Mouse (Mus musculus): ENCODE results near the gene Proser1. TPM values are rescaled to one million over a fixed set of nuclear protein-coding genes. Genes with fewer than 3 reads are reported as not detected.
A peak's percentile ranks its signal among the peaks of the same experiment; 100 is the strongest.

Proser1 gene
- 17.4 and 22.7 TPM in 2 replicates for polyA plus RNA-seq (2015; fragmentation: Nextera tagmentation; extraction: Ambion mirVana)

- peak within 1 kb of the TSS; percentile 91 for H3K27ac ChIP-seq (replicated peaks)
- no peaks in the 10 kb centered on the region for H3K9me3 ChIP-seq (replicated peaks)
- peak; percentile 97 for ATAC-seq (ENCODE audit: insufficient number of reproducible peaks, low FRiP score, low TSS enrichment, low read depth)
- H3K36me3 ChIP-seq = peaks cover 27% of the 10 kb centered on the region
- WGBS = under 1% methylated on average over 52 of the region's 52 CpGs
- peak within 1 kb of the TSS; percentile 94 for H3K4me3 ChIP-seq (replicated peaks)
- H3K9ac ChIP-seq = peak within 1 kb of the TSS; percentile 76
- peak within 1 kb of the TSS; percentile 66 for H3K4me2 ChIP-seq (replicated peaks)
- H3K27me3 ChIP-seq = no peaks in the 10 kb centered on the region
- H3K4me1 ChIP-seq = peaks cover 24% of the 10 kb centered on the region
Measured at GRCm38 (mm10) chr3:53463046-53463764, at the start of gene Proser1, which contains the start of gene Nhlrc3. Gene Proser1 (plus strand): TSS chr3:53463666. Gene Nhlrc3 (minus strand): TSS chr3:53463332.

- no peaks in the 10 kb centered on the region for H3K9me3 ChIP-seq (replicated peaks)
- H3K27me3 ChIP-seq = no peaks in the 10 kb centered on the region
- H3K4me1 ChIP-seq = no peaks in the 10 kb centered on the region
- no peak overlapping the region for H3K4me2 ChIP-seq (replicated peaks)
- 47% methylated on average over 3 of the region's 3 CpGs for WGBS
- no peaks in the 10 kb centered on the region for H3K36me3 ChIP-seq
- H3K9ac ChIP-seq = no peak overlapping the region
- ATAC-seq (ENCODE audit: insufficient number of reproducible peaks, low FRiP score, low TSS enrichment, low read depth) = no peak
- no peak overlapping the region for H3K4me3 ChIP-seq (replicated peaks)
- no peak overlapping the region for H3K27ac ChIP-seq (replicated peaks)
Measured at GRCm38 (mm10) chr3:53413959-53414358, 49.5 kb upstream of the Proser1 start.

- 40% methylated on average over 5 of the region's 5 CpGs for WGBS
- no peak overlapping the region for H3K4me2 ChIP-seq (replicated peaks)
- H3K4me1 ChIP-seq = no peaks in the 10 kb centered on the region
- H3K4me3 ChIP-seq (replicated peaks) = no peak overlapping the region
- no peak overlapping the region for H3K9ac ChIP-seq
- no peaks in the 10 kb centered on the region for H3K27me3 ChIP-seq
- H3K9me3 ChIP-seq (replicated peaks) = no peaks in the 10 kb centered on the region
- H3K36me3 ChIP-seq = no peaks in the 10 kb centered on the region
- ATAC-seq (ENCODE audit: insufficient number of reproducible peaks, low FRiP score, low TSS enrichment, low read depth) = 0 out of 2 replicates have a peak, but pooled peaks have one; percentile 39
- H3K27ac ChIP-seq (replicated peaks) = 0 out of 2 replicates have a peak overlapping the region, but pooled peaks have one; percentile 34
Measured at GRCm38 (mm10) chr3:53416036-53416506, 47.4 kb upstream of the Proser1 start.

- no peak for ATAC-seq (ENCODE audit: insufficient number of reproducible peaks, low FRiP score, low TSS enrichment, low read depth)
- 64% methylated on average over 7 of the region's 7 CpGs for WGBS
Measured at GRCm38 (mm10) chr3:53417701-53418100, 45.8 kb upstream of the Proser1 start.

GRCm38 (mm10) chr3:53421656-53422055 lies 41.8 kb upstream of the Proser1 start:
- Histone ChIP-seq H3K4me3 (replicated peaks) (no peak overlapping the region), H3K4me1 (no peaks in the 10 kb centered on the region), H3K36me3 (no peaks in the 10 kb centered on the region), H3K27me3 (no peaks in the 10 kb centered on the region), H3K9ac (no peak overlapping the region), H3K4me2 (replicated peaks) (no peak overlapping the region), H3K9me3 (replicated peaks) (no peaks in the 10 kb centered on the region), H3K27ac (replicated peaks) (no peak overlapping the region)
- no peak for ATAC-seq (ENCODE audit: insufficient number of reproducible peaks, low FRiP score, low TSS enrichment, low read depth)
- WGBS = 90% methylated on average over 12 of the region's 12 CpGs

More at GRCm38 (mm10) chr3:53417701-53418100, 45.8 kb upstream of the Proser1 start:
- H3K4me2 ChIP-seq (replicated peaks) = no peak overlapping the region
- no peaks in the 10 kb centered on the region for H3K9me3 ChIP-seq (replicated peaks)
- H3K36me3 ChIP-seq = no peaks in the 10 kb centered on the region
- no peak overlapping the region for H3K27ac ChIP-seq (replicated peaks)
- no peaks in the 10 kb centered on the region for H3K4me1 ChIP-seq
- no peak overlapping the region for H3K4me3 ChIP-seq (replicated peaks)
- H3K9ac ChIP-seq = no peak overlapping the region
- no peaks in the 10 kb centered on the region for H3K27me3 ChIP-seq

GRCm38 (mm10) chr3:53422691-53423090 lies 40.8 kb upstream of the Proser1 start:
- ATAC-seq (ENCODE audit: insufficient number of reproducible peaks, low FRiP score, low TSS enrichment, low read depth) = no peak
- no peak overlapping the region for H3K4me2 ChIP-seq (replicated peaks)
- no peaks in the 10 kb centered on the region for H3K36me3 ChIP-seq
- WGBS = 36% methylated on average over 1 of the region's 1 CpGs
- no peaks in the 10 kb centered on the region for H3K9me3 ChIP-seq (replicated peaks)
- no peaks in the 10 kb centered on the region for H3K27me3 ChIP-seq
- no peaks in the 10 kb centered on the region for H3K4me1 ChIP-seq
- no peak overlapping the region for H3K9ac ChIP-seq
- no peak overlapping the region for H3K27ac ChIP-seq (replicated peaks)
- H3K4me3 ChIP-seq (replicated peaks) = no peak overlapping the region

GRCm38 (mm10) chr3:53423576-53423975 lies 39.9 kb upstream of the Proser1 start:
- Histone ChIP-seq H3K27ac (replicated peaks) (no peak overlapping the region), H3K27me3 (no peaks in the 10 kb centered on the region), H3K9ac (no peak overlapping the region), H3K36me3 (no peaks in the 10 kb centered on the region), H3K9me3 (replicated peaks) (no peaks in the 10 kb centered on the region), H3K4me3 (replicated peaks) (no peak overlapping the region), H3K4me1 (no peaks in the 10 kb centered on the region), H3K4me2 (replicated peaks) (no peak overlapping the region)
- 88% methylated on average over 4 of the region's 4 CpGs for WGBS
- no peak for ATAC-seq (ENCODE audit: insufficient number of reproducible peaks, low FRiP score, low TSS enrichment, low read depth)

GRCm38 (mm10) chr3:53434610-53435009 lies 28.9 kb upstream of the Proser1 start:
- 78% methylated on average over 3 of the region's 3 CpGs for WGBS
- H3K36me3 ChIP-seq = no peaks in the 10 kb centered on the region
- no peak for ATAC-seq (ENCODE audit: insufficient number of reproducible peaks, low FRiP score, low TSS enrichment, low read depth)
- no peak overlapping the region for H3K27ac ChIP-seq (replicated peaks)
- H3K27me3 ChIP-seq = no peaks in the 10 kb centered on the region
- H3K4me1 ChIP-seq = no peaks in the 10 kb centered on the region
- H3K9me3 ChIP-seq (replicated peaks) = no peaks in the 10 kb centered on the region
- no peak overlapping the region for H3K4me2 ChIP-seq (replicated peaks)
- H3K9ac ChIP-seq = no peak overlapping the region
- no peak overlapping the region for H3K4me3 ChIP-seq (replicated peaks)

- H3K9ac ChIP-seq = no peak overlapping the region
- H3K9me3 ChIP-seq (replicated peaks) = no peaks in the 10 kb centered on the region
- H3K4me1 ChIP-seq = no peaks in the 10 kb centered on the region
- H3K27ac ChIP-seq (replicated peaks) = no peak overlapping the region
- 59% methylated on average over 5 of the region's 5 CpGs for WGBS
- H3K27me3 ChIP-seq = no peaks in the 10 kb centered on the region
- no peaks in the 10 kb centered on the region for H3K36me3 ChIP-seq
- ATAC-seq (ENCODE audit: insufficient number of reproducible peaks, low FRiP score, low TSS enrichment, low read depth) = no peak
- no peak overlapping the region for H3K4me2 ChIP-seq (replicated peaks)
- H3K4me3 ChIP-seq (replicated peaks) = no peak overlapping the region
Measured at GRCm38 (mm10) chr3:53436550-53436949, 26.9 kb upstream of the Proser1 start.

GRCm38 (mm10) chr3:53445540-53445939 lies 17.9 kb upstream of the Proser1 start:
- H3K9me3 ChIP-seq (replicated peaks) = no peaks in the 10 kb centered on the region
- H3K27me3 ChIP-seq = no peaks in the 10 kb centered on the region
- no peak for ATAC-seq (ENCODE audit: insufficient number of reproducible peaks, low FRiP score, low TSS enrichment, low read depth)
- no peak overlapping the region for H3K27ac ChIP-seq (replicated peaks)
- 86% methylated on average over 5 of the region's 5 CpGs for WGBS
- H3K4me2 ChIP-seq (replicated peaks) = no peak overlapping the region
- H3K4me3 ChIP-seq (replicated peaks) = no peak overlapping the region
- peaks cover 18% of the 10 kb centered on the region; the same call in 1 of the 2 replicates for H3K36me3 ChIP-seq
- H3K4me1 ChIP-seq = no peaks in the 10 kb centered on the region
- H3K9ac ChIP-seq = no peak overlapping the region

- no peaks in the 10 kb centered on the region for H3K4me1 ChIP-seq
- 91% methylated on average over 3 of the region's 3 CpGs for WGBS
- no peaks in the 10 kb centered on the region for H3K9me3 ChIP-seq (replicated peaks)
Measured at GRCm38 (mm10) chr3:53446801-53447200, 16.7 kb upstream of the Proser1 start.

More at GRCm38 (mm10) chr3:53446801-53447200, 16.7 kb upstream of the Proser1 start:
- Histone ChIP-seq H3K36me3 (peaks cover 29% of the 10 kb centered on the region), H3K9ac (no peak overlapping the region), H3K4me3 (replicated peaks) (no peak overlapping the region), H3K27me3 (no peaks in the 10 kb centered on the region), H3K27ac (replicated peaks) (no peak overlapping the region), H3K4me2 (replicated peaks) (no peak overlapping the region)
- ATAC-seq (ENCODE audit: insufficient number of reproducible peaks, low FRiP score, low TSS enrichment, low read depth) = no peak
